Mouse (Mus musculus) induced T-regulatory cell, adult 2 months (primary cell): Measurements from ENCODE around the gene Gnb2.

Experiments
- DNase-seq: peaks from one replicate; pipeline ENCODE4 v3.0.0-alpha.2; 2012; ENCODE audit warnings: low read depth

Gene Gnb2

GRCm38 (mm10) chr5:137519691-137520550 lies 13.4 kb downstream of the Gnb2 start:
- DNase-seq = no peak

GRCm38 (mm10) chr5:137518436-137518835 lies 14.9 kb downstream of the Gnb2 start, which contains the start of gene Gigyf1:
Gigyf1 (plus strand) TSS chr5:137518548.
- peak; percentile 49 for DNase-seq

- DNase-seq = no peak
Observed at GRCm38 (mm10) chr5:137514811-137515210, 18.5 kb downstream of the Gnb2 start.

DNA sequence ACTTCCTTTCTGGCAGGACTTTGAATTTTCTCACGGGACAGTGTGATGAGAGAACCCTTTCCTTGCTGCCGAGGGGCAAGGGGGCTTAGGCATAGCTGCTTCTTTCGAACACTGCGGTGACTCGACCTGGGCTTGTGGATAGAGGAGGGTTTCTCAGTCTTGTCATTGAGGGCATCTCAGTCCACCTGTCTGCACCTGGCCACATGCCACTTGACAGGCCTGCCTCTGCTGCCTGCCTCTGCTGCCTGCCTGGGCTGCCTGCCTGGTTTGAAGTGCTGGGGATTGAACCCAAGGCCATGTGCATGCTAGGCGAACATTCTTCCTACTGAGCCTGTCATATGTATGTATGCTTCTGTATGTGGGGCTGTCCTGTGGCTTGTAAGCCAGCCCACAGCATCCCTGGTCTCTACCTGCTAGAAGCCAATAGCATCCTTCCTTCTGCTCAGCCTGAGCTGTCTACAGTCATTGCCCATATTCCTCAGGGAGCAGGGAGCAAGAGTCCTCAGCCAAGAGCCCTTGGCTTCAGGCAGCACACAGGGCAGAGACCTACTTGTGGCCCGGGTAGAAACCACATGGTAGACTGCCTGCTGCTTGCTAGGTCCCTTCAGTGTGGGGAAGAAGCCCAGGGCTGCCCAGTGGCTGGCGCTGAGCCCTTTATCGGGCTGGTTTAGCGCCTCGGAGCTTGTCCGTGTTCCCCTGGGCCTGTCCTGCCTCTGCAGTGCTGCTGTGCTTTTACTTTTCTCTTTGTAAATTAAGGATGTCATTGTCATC lies 19.2 kb downstream of the Gnb2 start:
- DNase-seq = no peak

- DNase-seq = peak; percentile 40
Observed at GRCm38 (mm10) chr5:137512847-137513794, 20.2 kb downstream of the Gnb2 start.

DNA sequence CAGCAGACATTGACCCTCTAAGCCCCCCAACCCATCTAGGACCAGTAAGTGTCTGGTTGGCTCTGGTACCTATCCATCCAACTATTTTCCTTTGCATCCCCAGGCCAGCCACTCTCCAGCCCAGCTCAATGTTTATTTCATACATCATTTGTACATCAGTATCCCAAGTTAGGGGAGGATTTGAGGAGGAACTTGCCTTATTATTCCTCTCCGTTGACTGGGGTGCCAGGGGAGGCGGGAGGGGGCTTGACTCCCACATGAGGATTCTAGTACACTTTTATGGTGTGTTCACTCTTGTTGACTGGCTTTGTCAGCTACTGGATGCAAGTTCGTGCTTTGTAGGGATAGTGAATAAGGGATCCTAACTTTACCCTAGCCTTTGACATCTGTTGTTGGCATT lies 21.6 kb downstream of the Gnb2 start:
- no peak for DNase-seq

- peak; percentile 58 for DNase-seq
Observed at GRCm38 (mm10) chr5:137510573-137511390, 22.5 kb downstream of the Gnb2 start.

DNA sequence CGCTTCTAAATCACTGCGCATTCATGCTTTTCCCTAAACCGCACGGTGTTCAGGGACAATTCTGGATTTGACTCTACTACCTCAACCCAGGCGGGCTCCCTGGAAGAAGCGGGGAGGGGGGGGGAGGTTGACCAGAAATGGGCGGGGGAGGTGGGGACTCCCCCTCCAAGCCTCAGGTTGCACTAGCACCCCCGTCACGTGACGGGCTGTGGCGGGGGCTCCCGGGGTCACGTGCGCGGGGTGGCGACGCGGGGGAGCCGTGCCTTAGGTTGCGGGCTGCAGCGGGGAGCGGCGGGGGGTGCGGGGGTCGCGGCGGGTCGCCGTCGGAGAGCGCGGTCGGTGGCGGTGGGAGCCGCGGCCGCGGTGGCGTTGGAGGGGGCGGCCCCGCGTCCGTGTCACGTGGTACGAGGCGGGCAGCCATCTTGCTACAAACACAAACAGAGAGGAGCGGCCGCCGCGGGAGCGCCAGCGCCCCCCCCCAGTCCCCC lies 23.3 kb downstream of the Gnb2 start:
- DNase-seq = peak; percentile 78

DNA sequence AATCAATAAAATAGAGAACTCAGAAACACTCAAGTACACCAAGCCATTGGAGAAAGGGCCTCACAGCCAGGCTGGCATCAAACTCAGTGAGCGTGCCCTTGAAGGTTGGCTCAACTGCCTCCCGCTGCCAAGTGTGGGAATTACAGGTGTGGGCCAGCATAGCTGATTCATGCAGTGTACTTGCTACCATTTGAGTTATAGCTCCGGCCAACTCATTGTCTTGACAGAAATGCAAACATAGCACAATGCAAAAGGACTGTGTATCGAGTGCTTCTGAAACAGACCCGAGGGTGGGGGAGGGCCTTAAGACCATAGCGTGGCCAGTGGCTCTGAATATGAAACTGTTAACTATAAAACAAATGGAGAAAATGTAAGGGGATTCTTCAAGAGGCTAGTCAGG lies 29.3 kb downstream of the Gnb2 start:
- DNase-seq = peak; percentile 47

- peak; percentile 88 for DNase-seq
Observed at GRCm38 (mm10) chr5:137502667-137503110, 30.6 kb downstream of the Gnb2 start.

DNA sequence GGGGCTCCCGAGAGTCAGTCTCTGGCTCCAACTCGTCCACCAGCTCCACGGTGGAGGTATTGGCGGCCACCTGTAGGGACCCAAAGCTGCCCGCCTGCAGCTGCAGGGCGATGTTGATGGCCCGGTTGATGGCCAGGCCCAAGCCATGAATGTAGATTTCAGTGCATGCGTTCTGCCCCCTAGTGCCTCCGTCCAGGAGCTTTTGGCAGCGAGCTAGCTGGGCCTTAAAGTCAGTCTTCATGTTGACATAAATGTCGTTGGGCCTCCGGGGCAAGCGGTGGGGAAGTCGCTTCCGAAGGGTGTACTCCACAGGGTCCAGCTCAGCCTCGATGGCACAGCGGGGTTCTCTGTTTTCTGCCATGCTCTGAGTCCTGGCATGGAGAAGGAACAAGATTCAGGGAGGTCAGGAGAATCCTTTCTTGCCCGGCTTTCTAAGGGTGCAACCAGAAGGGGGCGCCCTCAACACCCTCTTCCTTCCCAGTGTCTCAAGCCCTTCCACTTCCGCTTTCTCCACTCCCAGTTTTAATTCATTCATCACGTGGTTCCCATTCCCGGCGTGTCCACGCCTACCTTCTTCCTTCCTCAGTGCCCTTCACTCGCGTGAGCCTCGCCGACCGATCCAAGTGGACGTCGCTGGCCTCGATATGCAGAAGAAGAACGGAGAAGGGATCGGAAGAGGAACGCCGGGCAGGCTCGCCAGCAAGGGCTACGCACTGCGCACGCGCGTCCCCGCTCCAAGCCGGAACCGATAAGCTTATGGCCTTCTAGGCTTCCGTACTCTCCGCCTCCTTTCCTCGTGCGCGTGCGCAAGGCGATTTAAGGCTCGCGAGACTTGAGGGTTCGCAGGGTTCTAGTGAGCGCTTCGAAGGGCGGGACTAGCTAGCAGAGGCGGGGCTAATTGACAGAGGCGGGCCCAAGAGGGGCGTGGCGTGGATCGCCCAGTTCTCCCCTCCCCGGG lies 31.3 kb downstream of the Gnb2 start, which contains the start of gene Pop7:
TSS of gene Pop7 (minus strand) at position 810 of the 958 bp plus-strand sequence.
- DNase-seq = peak; percentile 100

GRCm38 (mm10) chr5:137500186-137500585 lies 33.1 kb downstream of the Gnb2 start:
- no peak for DNase-seq

GRCm38 (mm10) chr5:137493831-137494230 lies 39.5 kb downstream of the Gnb2 start:
- DNase-seq = no peak

GRCm38 (mm10) chr5:137491559-137491958 lies 41.8 kb downstream of the Gnb2 start:
- no peak for DNase-seq

DNA sequence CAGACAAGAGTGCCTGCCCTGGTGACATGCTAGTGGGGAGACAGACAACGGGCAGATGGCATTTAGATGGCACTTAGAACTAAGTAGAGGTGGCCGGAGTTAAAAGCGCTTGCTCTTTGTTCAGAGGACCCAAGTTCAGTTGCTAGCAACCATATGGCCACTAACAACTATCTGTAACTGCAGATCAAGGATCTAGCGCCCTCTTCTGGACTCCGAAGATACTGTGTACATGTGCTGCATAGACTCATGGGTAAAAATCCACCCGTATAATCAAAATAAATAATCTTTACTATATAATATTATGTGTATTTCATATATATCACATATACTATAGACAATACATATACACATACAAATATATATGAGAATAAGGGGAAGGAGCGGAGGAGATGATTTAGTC lies 45.7 kb downstream of the Gnb2 start:
- peak; percentile 49 for DNase-seq

GRCm38 (mm10) chr5:137485851-137486155 lies 47.5 kb downstream of the Gnb2 start:
- no peak for DNase-seq

- DNase-seq = no peak
Observed at GRCm38 (mm10) chr5:137485071-137485850, 48.0 kb downstream of the Gnb2 start.

DNA sequence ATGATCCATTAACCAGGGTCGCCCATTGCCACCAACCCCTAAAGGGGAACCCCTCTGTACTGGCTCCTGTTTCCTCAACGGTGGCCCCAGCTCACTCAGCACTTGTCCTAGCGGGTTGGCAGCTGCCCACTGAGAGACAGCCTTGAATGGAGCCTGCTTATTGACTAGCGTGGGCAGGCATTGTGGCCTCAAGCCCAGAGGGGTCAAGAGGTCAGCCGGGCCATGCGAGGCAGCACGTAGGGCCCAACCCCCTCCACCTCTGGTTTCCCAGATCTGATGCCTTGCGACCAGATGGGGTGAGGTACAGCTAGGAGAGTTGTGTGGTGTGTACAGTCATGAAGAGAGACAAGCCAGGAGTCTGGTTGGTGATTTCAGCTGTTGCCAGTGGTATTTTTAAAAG lies 51.4 kb downstream of the Gnb2 start:
- DNase-seq = no peak

- DNase-seq = peak; percentile 69
Observed at GRCm38 (mm10) chr5:137481138-137481537, 52.2 kb downstream of the Gnb2 start.
